Mouse (Mus musculus) forebrain, embryonic 10.5 days (tissue): ENCODE data around the gene Zfand4. TPM values are rescaled to one million over a fixed set of nuclear protein-coding genes. Genes with fewer than 3 reads are reported as not detected.
"Not testable (repeated sequence)": the region's sequence is repeated elsewhere in the genome, so short reads cannot be mapped to it uniquely, and the experiment has no call there.

ENCODE experiments used
- DNase-seq: peaks from one replicate; pipeline ENCODE4 v3.0.0-alpha.2; 2017; ENCODE audit warnings: low spot score; ENCODE audit errors: extremely low spot score
- H3K27ac ChIP-seq: fragments of 300-500 bp; sonication (generic); 2 replicates; pipeline ENCODE4 v1.5.1; 2016; ENCODE audit warnings: mild to moderate bottlenecking
- H3K27me3 ChIP-seq: fragments of 300-500 bp; sonication (generic); 2 replicates; pipeline ENCODE4 v1.6.1; 2016; ENCODE audit warnings: mild to moderate bottlenecking; ENCODE audit not compliant: poor library complexity, severe bottlenecking
- H3K36me3 ChIP-seq: fragments of 300-500 bp; sonication (generic); replicated peaks from 2 replicates; pipeline ENCODE4 v1.6.1; 2016; ENCODE audit warnings: mild to moderate bottlenecking, moderate library complexity
- H3K4me1 ChIP-seq: fragments of 300-500 bp; sonication (generic); 2 replicates; pipeline ENCODE4 v1.6.1; 2016
- H3K4me3 ChIP-seq: fragments of 300-500 bp; sonication (generic); 2 replicates; pipeline ENCODE4 v1.5.1; 2016; ENCODE audit warnings: mild to moderate bottlenecking, moderate library complexity
- H3K9me3 ChIP-seq: fragments of 300-500 bp; sonication (generic); 2 replicates; pipeline ENCODE4 v1.6.1; 2016; ENCODE audit warnings: mild to moderate bottlenecking, moderate library complexity
- whole genome bisulfite sequencing: fragments of 180-500 bp; shearing (Covaris S2); methylation state at CpG from one replicate; pipeline ENCODE4 v1.1.7; 2016; 5-methylcytosine and 5-hydroxymethylcytosine counted together
- polyA plus RNA-seq: library from polyadenylated mRNA; unstranded; fragments of >200 nt; fragmentation: Nextera tagmentation; extraction: Ambion mirVana; gene quantifications from 2 replicates; pipeline ENCODE4 v1.2.1, GENCODE M21; 2016

Gene Zfand4
- polyA plus RNA-seq, 1 experiment from 2014 or later = 8.2 TPM

GRCm38 (mm10) chr6:116337466-116337834, 73.4 kb downstream of the Zfand4 start:
- Histone ChIP-seq H3K4me3 (peak overlapping the region; percentile 95), H3K27ac (peak overlapping the region; percentile 92), H3K4me1 (peaks cover 13% of the 10 kb centered on the region), H3K9me3 (no peaks in the 10 kb centered on the region), H3K36me3 (0 out of 2 replicates have a peak, but pooled peaks cover 4% of the 10 kb centered on the region), H3K27me3 (peaks cover 15% of the 10 kb centered on the region)
- no peak for DNase-seq
- WGBS = 3% methylated on average over 7 of the region's 7 CpGs

- peak within 1 kb of the TSS; percentile 92 for H3K27ac ChIP-seq
- under 1% methylated on average over 75 of the region's 75 CpGs for WGBS
Measured at GRCm38 (mm10) chr6:116337835-116338501, 73.9 kb downstream of the Zfand4 start, which contains the start of gene March8. Gene March8, plus strand, starts transcription at chr6:116338024.

GRCm38 (mm10) chr6:116338520-116338919, 74.5 kb downstream of the Zfand4 start:
- WGBS = 11% methylated on average over 8 of the region's 8 CpGs
- Histone ChIP-seq H3K9me3 (no peaks in the 10 kb centered on the region), H3K27ac (peak overlapping the region; percentile 92), H3K4me3 (peak overlapping the region; percentile 95), H3K4me1 (peaks cover 13% of the 10 kb centered on the region), H3K36me3 (0 out of 2 replicates have a peak, but pooled peaks cover 4% of the 10 kb centered on the region), H3K27me3 (peaks cover 15% of the 10 kb centered on the region)
- no peak for DNase-seq

More at GRCm38 (mm10) chr6:116337835-116338501, 73.9 kb downstream of the Zfand4 start, which contains the start of gene March8:
- Histone ChIP-seq H3K4me3 (peak within 1 kb of the TSS; percentile 95), H3K9me3 (no peaks in the 10 kb centered on the region), H3K4me1 (peaks cover 13% of the 10 kb centered on the region), H3K36me3 (0 out of 2 replicates have a peak, but pooled peaks cover 4% of the 10 kb centered on the region), H3K27me3 (peaks cover 15% of the 10 kb centered on the region)
- peak; percentile 86 for DNase-seq

GRCm38 (mm10) chr6:116339088-116339487, 75.1 kb downstream of the Zfand4 start:
- peaks cover 13% of the 10 kb centered on the region for H3K4me1 ChIP-seq
- H3K4me3 ChIP-seq = peak overlapping the region; percentile 95; the same call in 1 of the 2 replicates
- 0 out of 2 replicates have a peak, but pooled peaks cover 4% of the 10 kb centered on the region for H3K36me3 ChIP-seq
- peaks cover 15% of the 10 kb centered on the region for H3K27me3 ChIP-seq
- no peak overlapping the region for H3K27ac ChIP-seq
- WGBS = 90% methylated on average over 5 of the region's 5 CpGs
- DNase-seq = no peak
- no peaks in the 10 kb centered on the region for H3K9me3 ChIP-seq

GRCm38 (mm10) chr6:116340521-116340920, 76.5 kb downstream of the Zfand4 start:
- H3K27ac ChIP-seq = no peak overlapping the region
- peaks cover 15% of the 10 kb centered on the region for H3K27me3 ChIP-seq
- 0 out of 2 replicates have a peak, but pooled peaks cover 4% of the 10 kb centered on the region for H3K36me3 ChIP-seq
- WGBS = 89% methylated on average over 1 of the region's 1 CpGs
- H3K4me3 ChIP-seq = no peak overlapping the region
- H3K9me3 ChIP-seq = no peaks in the 10 kb centered on the region
- H3K4me1 ChIP-seq = peaks cover 13% of the 10 kb centered on the region
- no peak for DNase-seq

GRCm38 (mm10) chr6:116347953-116348352, 83.9 kb downstream of the Zfand4 start:
- H3K9me3 ChIP-seq = no peaks in the 10 kb centered on the region
- 89% methylated on average over 2 of the region's 2 CpGs for WGBS
- no peak for DNase-seq
- H3K4me3 ChIP-seq = no peak overlapping the region
- no peaks in the 10 kb centered on the region for H3K4me1 ChIP-seq
- H3K36me3 ChIP-seq = no peaks in the 10 kb centered on the region
- H3K27me3 ChIP-seq = no peaks in the 10 kb centered on the region
- no peak overlapping the region for H3K27ac ChIP-seq

DNA sequence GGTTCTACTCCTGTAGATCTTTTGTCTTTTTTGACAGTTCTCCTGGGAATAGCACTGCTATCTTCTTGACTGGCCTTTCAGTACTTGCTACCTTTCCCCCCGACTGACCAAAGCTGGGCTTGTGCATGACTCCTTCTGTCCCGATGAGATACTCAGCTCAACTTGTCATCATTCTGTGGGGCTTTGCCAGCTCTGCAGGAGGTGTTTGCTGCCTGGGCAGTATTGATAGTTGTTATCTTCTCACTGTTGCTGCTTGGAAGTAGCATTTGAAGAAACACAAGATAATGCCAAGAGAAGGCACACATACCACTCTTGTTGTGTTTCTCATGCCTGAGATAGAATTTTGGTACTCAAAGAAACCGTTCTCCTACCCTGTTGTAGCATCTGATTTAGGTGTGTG, 86.0 kb downstream of the Zfand4 start:
- Histone ChIP-seq H3K36me3 (no peaks in the 10 kb centered on the region), H3K4me3 (no peak overlapping the region), H3K27me3 (no peaks in the 10 kb centered on the region), H3K9me3 (no peaks in the 10 kb centered on the region), H3K27ac (no peak overlapping the region), H3K4me1 (no peaks in the 10 kb centered on the region)
- DNase-seq = no peak
- 85% methylated on average over 3 of the region's 3 CpGs for WGBS

- DNase-seq = no peak
- H3K4me3 ChIP-seq = no peak overlapping the region
Measured at GRCm38 (mm10) chr6:116350643-116351042, 86.6 kb downstream of the Zfand4 start.

DNA sequence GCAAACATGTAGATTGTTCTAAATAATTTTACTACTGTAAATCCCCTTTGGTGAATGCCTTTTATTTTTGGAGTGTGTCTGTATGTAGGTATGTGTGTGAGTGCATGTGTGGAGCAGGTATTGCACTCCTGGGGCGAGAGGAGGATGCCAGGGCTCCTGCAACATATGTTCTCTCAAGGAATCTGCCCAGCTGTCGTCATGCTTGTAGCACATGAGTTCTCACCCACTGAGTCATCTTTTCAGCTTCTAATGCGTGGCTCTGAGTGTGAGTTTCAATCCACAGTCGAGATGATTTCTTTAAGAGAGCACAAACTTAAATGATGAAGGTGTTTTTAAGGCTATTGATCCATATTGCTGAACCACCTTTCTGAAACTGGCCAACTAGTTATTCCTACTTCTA, 87.5 kb downstream of the Zfand4 start:
- Histone ChIP-seq H3K27me3 (no peaks in the 10 kb centered on the region), H3K9me3 (no peaks in the 10 kb centered on the region), H3K27ac (no peak overlapping the region), H3K36me3 (no peaks in the 10 kb centered on the region), H3K4me1 (no peaks in the 10 kb centered on the region), H3K4me3 (no peak overlapping the region)
- WGBS = 86% methylated on average over 4 of the region's 4 CpGs
- no peak for DNase-seq

More at GRCm38 (mm10) chr6:116350643-116351042, 86.6 kb downstream of the Zfand4 start:
- H3K4me1 ChIP-seq = no peaks in the 10 kb centered on the region
- 80% methylated on average over 6 of the region's 6 CpGs for WGBS
- H3K27me3 ChIP-seq = no peaks in the 10 kb centered on the region
- no peaks in the 10 kb centered on the region for H3K9me3 ChIP-seq
- no peaks in the 10 kb centered on the region for H3K36me3 ChIP-seq
- H3K27ac ChIP-seq = no peak overlapping the region

GRCm38 (mm10) chr6:116353428-116353827, 89.4 kb downstream of the Zfand4 start:
- no peaks in the 10 kb centered on the region for H3K27me3 ChIP-seq
- no peak overlapping the region for H3K27ac ChIP-seq
- no peaks in the 10 kb centered on the region for H3K36me3 ChIP-seq
- no peaks in the 10 kb centered on the region for H3K4me1 ChIP-seq
- 91% methylated on average over 1 of the region's 1 CpGs for WGBS
- no peak for DNase-seq
- H3K9me3 ChIP-seq = no peaks in the 10 kb centered on the region
- H3K4me3 ChIP-seq = no peak overlapping the region

DNA sequence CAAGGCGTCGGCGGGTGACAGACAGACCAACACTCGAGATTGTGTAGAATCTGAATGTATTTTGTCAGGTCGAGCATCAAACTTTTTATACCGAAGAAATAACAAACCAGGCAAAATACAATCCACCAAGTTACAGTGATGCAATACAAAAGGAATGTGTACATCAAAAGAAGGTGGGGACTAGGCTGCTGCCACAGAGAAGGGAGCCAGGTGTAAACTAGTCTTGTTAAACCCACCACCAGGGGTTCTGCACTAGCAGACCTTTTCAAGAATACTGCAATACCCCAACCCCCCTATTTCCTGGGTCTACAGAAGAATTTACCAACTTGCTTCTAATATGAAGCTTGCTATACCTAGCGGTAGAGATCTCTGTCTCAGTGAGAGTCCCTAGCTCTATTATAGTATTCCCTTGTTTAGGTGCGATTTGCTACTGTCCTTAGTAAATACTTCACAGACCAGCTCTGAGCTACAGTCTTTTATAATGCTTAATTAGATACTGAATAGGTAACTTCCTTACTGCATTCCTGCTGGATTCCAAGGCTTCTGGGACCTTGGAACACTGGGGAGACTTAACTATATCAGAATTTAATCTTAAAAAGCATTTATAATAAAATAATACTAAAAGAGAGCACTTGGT, 92.4 kb downstream of the Zfand4 start:
- not testable (repeated sequence) for H3K27ac ChIP-seq, H3K4me3 ChIP-seq, DNase-seq, H3K9me3 ChIP-seq, H3K4me1 ChIP-seq, H3K27me3 ChIP-seq, H3K36me3 ChIP-seq
- 73% methylated on average over 8 of the region's 8 CpGs for WGBS

GRCm38 (mm10) chr6:116356948-116357325, 92.9 kb downstream of the Zfand4 start:
- no peak overlapping the region for H3K27ac ChIP-seq
- WGBS = 79% methylated on average over 4 of the region's 4 CpGs

DNA sequence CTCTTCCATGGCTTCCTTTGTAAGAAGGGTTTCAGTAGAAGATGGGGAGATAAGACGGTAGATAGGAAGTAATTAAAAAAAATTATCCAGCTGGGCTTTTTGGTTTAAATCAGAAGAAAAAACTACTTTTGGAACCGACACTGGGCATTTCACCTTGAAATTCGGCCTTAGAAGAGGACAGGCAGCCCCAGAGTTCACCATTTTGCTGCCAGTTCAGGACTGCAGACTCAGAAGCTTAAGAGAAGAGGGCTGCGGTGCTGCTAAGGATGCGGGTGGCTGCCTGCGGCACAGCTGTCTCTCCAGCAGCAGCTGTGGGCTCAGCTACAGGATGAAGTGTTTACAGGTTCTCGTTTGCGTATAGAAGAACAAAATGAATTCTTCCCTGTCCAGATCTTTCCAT, 94.0 kb downstream of the Zfand4 start:
- H3K27me3 ChIP-seq = no peaks in the 10 kb centered on the region
- 80% methylated on average over 8 of the region's 8 CpGs for WGBS
- DNase-seq = no peak
- H3K36me3 ChIP-seq = no peaks in the 10 kb centered on the region
- no peak overlapping the region for H3K27ac ChIP-seq
- no peaks in the 10 kb centered on the region for H3K9me3 ChIP-seq
- no peaks in the 10 kb centered on the region for H3K4me1 ChIP-seq
- H3K4me3 ChIP-seq = no peak overlapping the region

More at GRCm38 (mm10) chr6:116356948-116357325, 92.9 kb downstream of the Zfand4 start:
- H3K27me3 ChIP-seq = no peaks in the 10 kb centered on the region
- no peak for DNase-seq
- no peaks in the 10 kb centered on the region for H3K9me3 ChIP-seq
- no peaks in the 10 kb centered on the region for H3K4me1 ChIP-seq
- no peak overlapping the region for H3K4me3 ChIP-seq
- H3K36me3 ChIP-seq = no peaks in the 10 kb centered on the region
